Mouse (Mus musculus) liver, postnatal 0 days (tissue): ENCODE data around the gene Ccdc110.

ENCODE experiments used
- CTCF ChIP-seq: sonication (generic); IDR thresholded peaks from 2 replicates; pipeline ENCODE4 v1.5.1; 2016; ENCODE audit warnings: antibody characterized with exemption, low read depth
- EP300 ChIP-seq: IDR thresholded peaks from 2 replicates; pipeline ENCODE4 v1.6.1; 2016; ENCODE audit warnings: antibody characterized with exemption, low read depth, mild to moderate bottlenecking

GRCm38 (mm10) chr8:45975126-45975836 lies 40.9 kb downstream of the Ccdc110 start, which contains the start of the genes 1700029J07Rik and Ufsp2:
- TF ChIP-seq EP300, result no peak
- TF ChIP-seq CTCF, result peak; percentile 46
